Mouse (Mus musculus) midbrain, embryonic 16.5 days (tissue): ENCODE data around the gene Map4k4. TPM values are rescaled to one million over a fixed set of nuclear protein-coding genes. Genes with fewer than 3 reads are reported as not detected.

Source experiments
- polyA plus RNA-seq: library from polyadenylated mRNA; unstranded; fragments of >200 nt; fragmentation: Nextera tagmentation; extraction: Ambion mirVana; gene quantifications from 2 replicates; pipeline ENCODE4 v1.2.1, GENCODE M21; 2015

Gene Map4k4
- polyA plus RNA-seq, 1 experiment from 2014 or later, result 31.4 TPM

Other genes with a start within 250 kb of the Map4k4 start
- gene Creg2, start 249.4 kb upstream of the Map4k4 start, polyA plus RNA-seq, result 8.4 and 9.2 TPM in 2 replicates
- gene Rfx8, start 179.9 kb upstream of the Map4k4 start, polyA plus RNA-seq, result 0.15 and 0.40 TPM in 2 replicates
- gene Gm3646, start 95.6 kb upstream of the Map4k4 start, polyA plus RNA-seq, result not detected in 2 replicates
- gene Il1r2, start 173.2 kb downstream of the Map4k4 start, polyA plus RNA-seq, result 0.72 and 1.2 TPM in 2 replicates